Mouse (Mus musculus) cortical plate, adult 2 months (tissue): ENCODE data around the gene Efemp1. TPM values are rescaled to one million over a fixed set of nuclear protein-coding genes. Genes with fewer than 3 reads are reported as not detected.

ENCODE experiments used
- H3K27ac ChIP-seq: fragments of 200-500 bp; 2 replicates; pipeline ENCODE4 v1.5.1; 2012; ENCODE audit warnings: low read length, control low read depth, inconsistent platforms; ENCODE audit not compliant: insufficient read depth
- H3K4me1 ChIP-seq: fragments of 200-500 bp; 2 replicates; pipeline ENCODE4 v1.6.1; 2011; ENCODE audit warnings: low read length; ENCODE audit not compliant: control insufficient read depth, insufficient read depth
- H3K4me3 ChIP-seq: fragments of 200-500 bp; 2 replicates; pipeline ENCODE4 v1.5.1; 2011; ENCODE audit warnings: mild to moderate bottlenecking, low read length, control low read depth; ENCODE audit not compliant: insufficient read depth
- CTCF ChIP-seq: fragments of 200-500 bp; IDR thresholded peaks from 2 replicates; pipeline ENCODE4 v1.5.1; 2011; ENCODE audit warnings: mild to moderate bottlenecking, control low read depth, low read length; ENCODE audit not compliant: insufficient read depth; ENCODE audit errors: extremely low read depth
- POLR2A ChIP-seq: fragments of 200-500 bp; IDR thresholded peaks from 2 replicates; pipeline ENCODE4 v1.6.1; 2011; ENCODE audit warnings: mild to moderate bottlenecking, low read length, control low read depth; ENCODE audit not compliant: insufficient read depth; ENCODE audit errors: extremely low read depth
- polyA plus RNA-seq: library from polyadenylated mRNA; depleted of rRNA; stranded (reverse); fragments of >200 nt; gene quantifications from 2 replicates; pipeline ENCODE4 v1.2.3, GENCODE M21; 2012

Gene Efemp1
- polyA plus RNA-seq, 1 experiment, result 15.8 TPM

DNA sequence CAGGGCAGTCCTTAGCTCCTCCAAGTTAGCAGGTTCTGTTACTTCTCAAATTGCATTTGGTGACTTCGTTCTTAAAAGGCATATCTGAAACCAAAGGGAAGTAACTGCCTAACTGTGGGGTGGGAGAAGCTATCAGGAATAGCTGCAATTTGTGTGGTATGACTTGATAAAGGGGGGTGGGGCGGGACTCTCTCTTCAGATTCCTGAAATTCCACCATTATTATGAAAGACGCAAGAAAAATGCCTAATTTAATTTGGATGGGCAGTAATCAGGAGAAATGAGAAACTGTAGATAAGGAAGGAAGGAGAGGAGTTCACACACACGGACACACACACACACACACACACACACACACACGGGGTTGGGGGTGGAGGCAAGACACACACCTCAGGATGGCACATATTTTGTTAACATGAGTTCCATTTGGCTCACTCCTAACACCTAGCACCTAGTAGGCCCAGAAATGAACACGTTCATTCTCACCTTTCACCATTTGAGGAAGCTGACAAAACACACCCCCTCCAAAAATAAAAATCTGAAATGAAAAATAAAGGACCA, 564 bp upstream of the Efemp1 start:
- Histone ChIP-seq H3K4me1 (peaks cover 2% of the 10 kb centered on the region; the same call in 1 of the 2 replicates), H3K27ac (no peak overlapping the region), H3K4me3 (peak overlapping the region; percentile 37; the same call in 1 of the 2 replicates)
- no peak for TF ChIP-seq POLR2A
- no peak for TF ChIP-seq CTCF

GRCm38 (mm10) chr11:28859125-28859524, 6.1 kb downstream of the Efemp1 start:
- H3K27ac ChIP-seq, result no peak overlapping the region
- H3K4me1 ChIP-seq, result no peaks in the 10 kb centered on the region
- no peak overlapping the region for H3K4me3 ChIP-seq
- TF ChIP-seq CTCF (no peak), POLR2A (no peak)

- Histone ChIP-seq H3K4me1 (no peaks in the 10 kb centered on the region), H3K27ac (no peak overlapping the region), H3K4me3 (no peak overlapping the region)
- no peak for TF ChIP-seq CTCF
- TF ChIP-seq POLR2A, result no peak
These were observed 16.1 kb downstream of the Efemp1 start for GRCm38 (mm10) chr11:28869129-28869528.

DNA sequence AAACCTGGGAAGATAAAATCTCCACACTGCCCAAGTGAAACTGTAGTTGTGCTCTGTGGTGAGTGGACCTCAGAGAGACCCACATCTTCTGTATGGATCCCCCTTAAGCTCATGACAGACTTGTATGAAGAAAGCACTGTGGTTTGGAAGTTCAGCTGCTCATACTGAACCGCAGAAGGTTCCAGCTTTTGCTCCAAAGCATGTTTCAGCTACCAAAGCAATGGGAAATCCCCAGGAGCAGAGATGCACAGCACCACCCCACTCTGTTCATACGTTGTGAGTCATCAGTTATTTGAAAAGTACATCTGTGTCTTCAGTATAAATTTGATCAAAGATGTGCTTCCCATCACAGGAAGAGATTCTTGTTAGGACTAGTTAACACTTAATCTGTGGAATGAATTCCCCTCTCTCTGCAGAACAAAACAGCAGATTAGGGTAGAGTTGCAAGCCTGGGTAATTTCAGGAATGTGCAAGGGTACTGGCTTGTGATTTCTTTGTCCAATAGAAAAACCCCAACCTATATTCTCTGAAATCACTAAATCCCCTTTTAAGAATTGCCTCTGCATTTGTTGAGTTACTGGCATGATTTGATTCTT, 28.5 kb downstream of the Efemp1 start:
- Histone ChIP-seq H3K4me1 (no peaks in the 10 kb centered on the region), H3K4me3 (no peak overlapping the region), H3K27ac (no peak overlapping the region)
- TF ChIP-seq CTCF, result no peak
- TF ChIP-seq POLR2A, result no peak

DNA sequence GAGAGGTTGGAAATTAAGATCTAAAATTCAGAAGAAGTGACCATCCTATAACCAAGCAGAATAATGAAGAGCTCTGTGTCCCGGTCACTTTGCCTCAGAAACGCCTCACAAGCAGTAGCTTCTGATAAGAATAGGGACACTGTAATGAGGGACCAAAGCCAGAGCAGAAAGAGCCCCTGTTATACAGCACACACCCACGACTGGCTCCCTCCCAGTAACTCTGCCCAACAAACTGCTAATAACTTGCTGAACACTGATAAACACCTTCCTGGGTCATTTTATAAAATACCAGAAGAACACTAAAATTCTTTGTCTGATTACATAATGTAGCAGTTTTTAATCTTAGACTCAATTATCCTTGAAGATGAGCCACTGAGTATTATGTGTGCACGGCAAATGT, 30.1 kb downstream of the Efemp1 start:
- H3K4me3 ChIP-seq, result no peak overlapping the region
- no peaks in the 10 kb centered on the region for H3K4me1 ChIP-seq
- TF ChIP-seq CTCF, result no peak
- TF ChIP-seq POLR2A, result no peak
- no peak overlapping the region for H3K27ac ChIP-seq

DNA sequence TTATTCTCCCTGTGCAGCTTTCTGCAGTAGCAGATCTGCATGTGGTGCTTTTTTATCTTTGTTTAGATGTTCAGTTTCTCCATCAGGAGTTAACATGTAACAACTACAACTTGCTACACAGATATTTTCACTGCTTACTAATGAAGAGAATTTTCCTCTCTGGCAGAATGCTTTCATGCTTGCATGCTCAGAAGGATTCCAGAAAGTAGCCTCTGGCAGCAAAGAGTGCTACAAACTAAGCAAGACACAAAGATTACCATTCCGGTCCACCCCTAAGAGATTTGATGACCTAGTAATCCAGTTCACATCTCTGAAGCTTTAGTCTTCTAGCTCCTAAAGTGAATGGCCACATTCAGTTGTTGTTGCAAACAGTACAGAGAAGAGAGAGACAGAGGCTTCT, 36.5 kb downstream of the Efemp1 start:
- TF ChIP-seq CTCF (no peak), POLR2A (no peak)
- no peak overlapping the region for H3K27ac ChIP-seq
- H3K4me1 ChIP-seq, result no peaks in the 10 kb centered on the region
- no peak overlapping the region for H3K4me3 ChIP-seq

DNA sequence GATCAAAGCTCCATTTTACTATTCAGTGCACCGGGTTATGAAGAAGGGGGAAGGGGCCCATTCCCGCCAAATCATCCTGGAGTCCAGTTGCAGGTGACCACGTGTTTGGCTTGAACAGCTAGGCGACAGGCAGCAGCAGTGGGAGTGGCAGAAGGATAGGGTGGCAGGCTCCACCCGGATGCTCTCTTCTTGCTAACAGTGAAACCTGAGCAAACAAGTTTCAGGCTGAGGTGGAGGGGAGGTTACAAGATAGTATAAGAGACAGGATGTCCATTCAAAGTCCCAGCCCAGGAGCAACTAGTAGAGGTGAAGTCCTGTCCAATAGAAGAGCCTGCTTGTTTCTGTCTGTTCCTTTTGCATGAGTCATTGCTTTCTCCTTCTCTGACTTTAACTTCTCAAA, 38.5 kb downstream of the Efemp1 start:
- H3K4me1 ChIP-seq, result no peaks in the 10 kb centered on the region
- no peak for TF ChIP-seq POLR2A
- no peak for TF ChIP-seq CTCF
- no peak overlapping the region for H3K27ac ChIP-seq
- H3K4me3 ChIP-seq, result no peak overlapping the region

DNA sequence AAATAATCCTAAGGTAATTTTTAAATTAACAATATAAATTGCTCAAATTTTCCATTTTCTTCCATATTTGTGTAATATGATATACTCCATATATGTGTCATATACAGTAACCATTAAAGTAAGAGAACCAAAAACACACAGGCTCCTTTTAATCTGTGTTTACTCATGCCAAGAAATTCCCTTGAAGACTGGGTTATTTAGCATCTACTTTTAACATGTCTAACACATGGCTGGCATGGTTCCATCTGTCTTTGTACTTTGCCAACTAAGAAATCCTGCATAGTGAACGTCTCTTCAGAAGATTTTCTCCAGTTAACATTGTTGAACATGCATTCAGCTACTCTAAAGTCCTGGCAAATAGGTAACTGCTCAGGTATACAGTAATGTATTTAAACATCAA, 46.4 kb downstream of the Efemp1 start:
- Histone ChIP-seq H3K4me1 (no peaks in the 10 kb centered on the region), H3K4me3 (no peak overlapping the region), H3K27ac (no peak overlapping the region)
- TF ChIP-seq POLR2A (no peak), CTCF (no peak)

DNA sequence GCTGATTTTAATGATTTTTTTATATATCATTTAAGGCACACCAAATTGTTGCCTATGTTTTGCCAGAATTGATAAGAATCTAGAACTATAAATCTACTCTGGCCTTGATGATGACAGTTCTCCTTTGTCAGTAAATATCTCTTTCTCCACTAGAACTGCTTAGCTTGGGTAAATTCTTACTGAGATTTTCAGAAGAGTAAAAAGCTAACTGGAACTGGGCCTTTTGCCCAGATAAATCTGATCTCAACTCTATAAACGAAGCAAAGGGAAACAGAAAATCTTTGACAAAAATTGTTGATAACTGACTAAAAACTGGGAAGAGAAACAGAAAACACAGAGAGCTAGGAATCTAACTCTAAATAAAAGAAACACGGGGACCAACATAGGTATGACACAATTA, 51.6 kb downstream of the Efemp1 start:
- H3K4me1 ChIP-seq, result no peaks in the 10 kb centered on the region
- TF ChIP-seq CTCF, result no peak
- no peak for TF ChIP-seq POLR2A
- no peak overlapping the region for H3K27ac ChIP-seq
- no peak overlapping the region for H3K4me3 ChIP-seq

GRCm38 (mm10) chr11:28906288-28906687, 53.3 kb downstream of the Efemp1 start:
- Histone ChIP-seq H3K4me3 (no peak overlapping the region), H3K4me1 (no peaks in the 10 kb centered on the region), H3K27ac (no peak overlapping the region)
- TF ChIP-seq POLR2A (no peak), CTCF (no peak)

DNA sequence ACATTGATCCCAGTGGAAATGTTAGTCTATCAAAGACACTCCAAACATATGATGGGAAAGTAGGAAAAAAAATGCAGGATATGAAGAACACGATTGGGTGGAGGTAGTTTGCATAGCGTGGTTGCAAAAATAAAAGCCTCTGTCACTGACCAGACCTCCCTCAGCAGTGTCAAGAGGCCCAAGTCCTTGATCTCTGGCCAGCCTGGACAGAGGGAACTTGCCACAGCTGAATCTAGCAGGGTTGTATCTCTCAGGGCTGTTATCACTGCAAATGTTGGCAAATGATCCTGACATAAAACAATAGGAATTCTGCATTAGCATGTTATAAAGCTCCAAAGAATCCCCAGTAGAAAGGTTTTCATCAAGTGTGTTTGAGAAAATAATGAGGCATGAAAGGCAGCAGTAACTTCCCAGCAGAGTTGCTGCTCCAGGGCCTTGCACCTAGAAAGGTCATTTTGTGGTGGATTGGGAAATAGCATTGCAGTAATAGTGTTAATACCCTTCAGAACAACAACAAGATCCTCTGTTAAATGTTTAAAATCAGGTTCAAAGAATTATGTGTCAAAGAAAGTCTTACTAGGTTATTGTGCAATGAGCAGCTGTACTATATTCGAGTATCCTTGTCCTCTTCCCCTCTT, 56.0 kb downstream of the Efemp1 start:
- Histone ChIP-seq H3K4me3 (no peak overlapping the region), H3K27ac (no peak overlapping the region), H3K4me1 (no peaks in the 10 kb centered on the region)
- TF ChIP-seq POLR2A (no peak), CTCF (no peak)
